Mouse (Mus musculus) limb, embryonic 14.5 days (tissue): ENCODE measurements around the gene Shank3. TPM values are rescaled to one million over a fixed set of nuclear protein-coding genes. Genes with fewer than 3 reads are reported as not detected.

Experiments
- ATAC-seq: fragments of 200-750 bp; cut with Nextera tagmentation; 2 replicates; pipeline ENCODE4 v1.8.0; 2017; ENCODE audit warnings: low read depth, moderate number of reproducible peaks, moderate TSS enrichment; ENCODE audit not compliant: low FRiP score
- DNase-seq: peaks from one replicate; pipeline ENCODE4 v3.0.0-alpha.2; 2015; ENCODE audit warnings: low spot score
- H3K27ac ChIP-seq: fragments of 300-500 bp; sonication (generic); replicated peaks from 2 replicates; pipeline ENCODE4 v1.5.1; 2014; ENCODE audit warnings: low read depth, mild to moderate bottlenecking, low read length, moderate library complexity, mixed read lengths
- H3K27me3 ChIP-seq: fragments of 300-500 bp; sonication (generic); 2 replicates; pipeline ENCODE4 v1.6.1; 2014; ENCODE audit warnings: low read length, mixed read lengths; ENCODE audit not compliant: control insufficient read depth, insufficient read depth
- H3K36me3 ChIP-seq: fragments of 300-500 bp; sonication (generic); 2 replicates; pipeline ENCODE4 v1.6.1; 2014; ENCODE audit warnings: mild to moderate bottlenecking, low read length, moderate library complexity, mixed read lengths; ENCODE audit not compliant: control insufficient read depth, insufficient read depth
- H3K4me1 ChIP-seq: fragments of 300-500 bp; sonication (generic); 2 replicates; pipeline ENCODE4 v1.6.1; 2014; ENCODE audit warnings: antibody characterized with exemption, low read length, mixed read lengths; ENCODE audit not compliant: control insufficient read depth, insufficient read depth
- H3K4me2 ChIP-seq: fragments of 300-500 bp; sonication (generic); replicated peaks from 2 replicates; pipeline ENCODE4 v1.6.1; 2014; ENCODE audit warnings: low read depth, mild to moderate bottlenecking, low read length, moderate library complexity; ENCODE audit not compliant: severe bottlenecking
- H3K4me3 ChIP-seq: fragments of 300-500 bp; sonication (generic); replicated peaks from 2 replicates; pipeline ENCODE4 v1.5.1; 2014; ENCODE audit warnings: low read length
- H3K9ac ChIP-seq: fragments of 300-500 bp; sonication (generic); 2 replicates; pipeline ENCODE4 v1.6.1; 2014; ENCODE audit warnings: mild to moderate bottlenecking, low read depth, low read length, moderate library complexity; ENCODE audit not compliant: severe bottlenecking
- H3K9me3 ChIP-seq: fragments of 300-500 bp; sonication (generic); 2 replicates; pipeline ENCODE4 v1.6.1; 2016; ENCODE audit warnings: low read length; ENCODE audit not compliant: control insufficient read depth
- POLR2A ChIP-seq: fragments of 200-500 bp; IDR thresholded peaks from 2 replicates; pipeline ENCODE4 v1.8.0; 2012; ENCODE audit warnings: inconsistent platforms, mild to moderate bottlenecking, moderate library complexity, borderline replicate concordance; ENCODE audit not compliant: insufficient read depth, insufficient read length; ENCODE audit errors: extremely low read depth
- WGBS: fragments of 180-500 bp; shearing (Covaris S2); extraction: QIAGEN DNeasy Blood & Tissue Kit; methylation state at CpG from one replicate; pipeline ENCODE4 v1.1.7; 2014; 5-methylcytosine and 5-hydroxymethylcytosine counted together
- polyA plus RNA-seq, 2 experiments: library from polyadenylated mRNA; depleted of rRNA in 1 of 2; stranded (reverse) in 1 of 2; unstranded in 1 of 2; fragments of >200 nt; fragmentation: Nextera tagmentation in 1 of 2; extraction: Ambion mirVana in 1 of 2; gene quantifications; 2 replicates each; pipeline versions ENCODE4 v1.2.1 to v1.2.3; 2012 to 2014

Gene Shank3
- polyA plus RNA-seq (2012; rRNA removed) (18.4 and 25.1 TPM in 2 replicates), polyA plus RNA-seq (2014; fragmentation: Nextera tagmentation; extraction: Ambion mirVana) (2.4 and 2.7 TPM in 2 replicates)

DNA sequence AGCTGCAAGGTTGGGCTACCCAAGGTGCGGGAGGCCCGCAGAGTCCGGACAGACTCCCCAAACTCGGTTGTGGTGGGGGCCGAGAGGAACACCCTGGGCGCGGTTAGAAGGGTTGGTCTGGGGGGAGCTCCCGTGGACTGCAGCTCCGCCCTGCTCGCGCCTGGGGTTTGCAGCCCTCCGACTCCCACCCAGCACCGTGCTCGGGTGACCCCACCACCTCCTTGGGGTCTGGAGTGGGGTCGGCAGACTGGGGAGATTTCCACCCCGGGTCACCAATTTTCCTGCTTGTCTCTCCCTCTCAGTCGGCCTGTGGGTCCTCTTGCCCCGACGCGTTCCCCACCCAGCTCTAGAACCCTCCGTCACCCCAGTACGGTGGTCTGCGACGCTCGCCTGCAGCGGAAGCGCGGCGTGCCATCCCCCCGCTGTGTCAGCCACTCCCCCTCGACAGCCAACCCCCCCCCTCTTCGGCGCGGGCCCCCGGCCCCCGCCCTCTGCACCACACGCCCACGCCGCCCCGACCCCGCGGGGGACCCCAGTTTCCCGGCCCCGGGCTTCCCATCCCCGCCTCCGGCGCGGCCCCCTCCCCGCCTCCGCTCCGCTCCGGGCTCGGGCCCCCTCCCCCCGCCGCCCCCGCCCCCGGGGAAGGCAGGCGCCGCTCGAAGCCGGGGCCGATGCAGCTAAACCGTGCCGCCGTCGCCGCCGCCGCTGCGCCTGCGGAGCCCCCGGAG is at the start of gene Shank3:
Shank3 (plus strand) TSS at position 663 of the 728 bp plus-strand sequence.
- Histone ChIP-seq H3K36me3 (peaks cover 8% of the 10 kb centered on the region; the same call in 1 of the 2 replicates), H3K9me3 (no peaks in the 10 kb centered on the region), H3K27me3 (peaks cover 5% of the 10 kb centered on the region; the same call in 1 of the 2 replicates), H3K27ac (peak within 1 kb of the TSS; percentile 74), H3K9ac (peak within 1 kb of the TSS; percentile 86), H3K4me2 (peak within 1 kb of the TSS; percentile 93), H3K4me1 (no peaks in the 10 kb centered on the region), H3K4me3 (peak within 1 kb of the TSS; percentile 83)
- ATAC-seq (peak; percentile 41), DNase-seq (peak; percentile 24)
- no peak for TF ChIP-seq POLR2A
- under 1% methylated on average over 18 of the region's 72 CpGs for WGBS

DNA sequence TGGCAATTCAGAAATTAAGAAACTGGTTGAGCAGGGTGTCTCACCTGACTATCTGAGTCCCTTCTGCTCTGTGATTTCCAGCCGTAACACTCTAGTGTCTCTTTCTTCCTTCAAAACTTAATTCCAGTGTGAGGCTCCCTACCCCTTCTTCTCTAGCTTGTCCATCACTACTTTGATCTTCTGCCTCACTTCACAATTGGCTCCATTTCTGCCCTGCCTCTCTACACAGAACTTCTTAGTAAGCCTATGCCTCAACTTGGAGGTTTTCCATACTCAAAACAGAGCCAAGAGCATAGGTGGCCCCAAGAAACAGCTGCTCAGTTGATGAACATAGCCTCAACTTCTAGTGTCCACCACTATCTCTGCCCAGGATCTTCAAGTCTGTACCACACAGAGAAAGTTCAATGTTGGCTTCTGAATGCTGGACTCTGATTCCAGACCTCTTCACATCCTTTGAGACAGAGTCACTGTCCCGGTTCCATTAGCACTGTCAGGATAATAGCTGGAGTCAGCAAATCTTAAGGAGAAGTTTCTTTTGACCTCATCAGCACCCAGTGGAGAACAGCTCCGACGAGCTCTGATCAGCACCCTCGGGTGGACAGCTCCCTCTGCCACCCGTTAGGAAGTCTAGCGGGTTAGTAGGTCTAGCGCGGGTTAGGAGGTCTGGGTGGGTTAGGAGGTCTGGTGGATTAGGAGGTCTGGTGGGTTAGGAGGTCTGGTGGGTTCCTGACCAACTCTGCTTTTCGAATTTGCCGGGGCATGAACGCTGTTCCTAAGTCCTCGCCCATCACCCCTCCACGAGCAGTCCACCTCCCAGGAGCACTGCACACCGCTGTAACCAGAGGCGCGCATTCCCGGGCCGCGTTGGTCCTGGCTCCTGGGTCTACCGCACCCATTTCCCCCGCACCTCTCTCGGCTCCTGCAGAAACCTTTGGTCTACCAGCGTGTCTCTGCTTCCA is 46.2 kb upstream of the Shank3 start:
- ATAC-seq (no peak; the same call in 1 of the 2 replicates), DNase-seq (peak; percentile 82)
- 5% methylated on average over 23 of the region's 24 CpGs for WGBS
- TF ChIP-seq POLR2A: no peak
- Histone ChIP-seq H3K4me3 (peak overlapping the region; percentile 47), H3K9ac (no peak overlapping the region), H3K4me1 (peaks cover 4% of the 10 kb centered on the region; the same call in 1 of the 2 replicates), H3K4me2 (peak overlapping the region; percentile 79), H3K27ac (no peak overlapping the region), H3K36me3 (no peaks in the 10 kb centered on the region), H3K9me3 (no peaks in the 10 kb centered on the region), H3K27me3 (peaks cover 12% of the 10 kb centered on the region)

DNA sequence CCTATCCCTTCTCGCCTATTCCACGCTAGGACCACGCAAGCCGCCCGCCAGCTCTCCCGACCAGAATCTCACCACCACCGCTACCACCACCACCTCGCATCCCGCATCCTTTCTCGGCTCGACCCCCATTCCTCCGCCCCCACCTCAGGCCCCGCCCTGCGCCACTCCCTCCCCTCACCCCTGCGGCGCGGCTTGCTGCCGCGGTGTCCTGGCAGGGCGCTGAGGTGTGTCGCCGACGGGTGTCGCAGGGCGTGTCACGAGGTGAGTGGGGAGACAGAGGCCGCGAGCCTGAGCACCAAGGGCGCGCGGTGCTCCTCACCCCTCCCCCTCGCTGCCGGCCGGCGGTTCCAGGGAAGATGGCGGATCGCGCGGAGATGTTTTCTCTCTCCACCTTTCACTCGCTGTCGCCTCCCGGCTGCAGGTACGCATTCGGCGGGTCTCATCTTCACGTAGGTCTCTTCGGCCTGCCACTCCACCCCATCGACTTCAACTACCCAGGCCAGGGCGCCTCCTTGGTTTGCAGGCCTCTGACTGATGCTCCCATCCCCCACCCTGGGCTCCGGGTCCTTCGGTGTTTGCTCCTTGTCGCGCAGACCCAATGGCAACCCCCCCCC is 45.5 kb upstream of the Shank3 start, which contains the start of gene Mapk8ip2:
Mapk8ip2 (plus strand) TSS at position 49 of the 614 bp plus-strand sequence.
- no peak for TF ChIP-seq POLR2A
- Histone ChIP-seq H3K4me1 (peaks cover 4% of the 10 kb centered on the region; the same call in 1 of the 2 replicates), H3K4me3 (peak within 1 kb of the TSS; percentile 47), H3K27ac (no peak within 1 kb of the TSS), H3K36me3 (no peaks in the 10 kb centered on the region), H3K9ac (no peak within 1 kb of the TSS), H3K4me2 (peak within 1 kb of the TSS; percentile 79), H3K27me3 (peaks cover 12% of the 10 kb centered on the region), H3K9me3 (no peaks in the 10 kb centered on the region)
- ATAC-seq (no peak; the same call in 1 of the 2 replicates), DNase-seq (no peak)
- WGBS: 0% methylated on average over 33 of the region's 53 CpGs

DNA sequence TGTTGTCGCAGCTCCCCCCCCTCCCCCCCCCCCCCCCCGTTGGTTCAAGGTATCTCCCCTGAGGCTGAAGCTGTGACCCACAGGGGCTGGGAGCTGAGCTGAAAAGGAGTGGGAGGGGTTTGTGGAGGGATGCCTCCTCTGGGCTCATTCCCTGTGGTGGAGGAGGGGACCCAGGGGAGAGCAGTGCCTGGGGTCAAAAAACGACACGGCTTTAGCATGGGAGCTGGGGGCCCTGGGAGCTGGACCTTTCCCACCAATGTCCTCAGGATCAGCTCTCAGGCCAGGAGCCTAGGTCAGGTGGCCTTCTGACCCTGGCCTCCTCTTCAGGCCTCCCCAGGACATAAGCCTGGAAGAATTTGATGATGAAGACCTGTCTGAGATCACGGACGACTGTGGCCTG is 44.6 kb upstream of the Shank3 start:
- no peaks in the 10 kb centered on the region for H3K9me3 ChIP-seq
- H3K4me3 ChIP-seq: peak overlapping the region; percentile 47; the same call in 1 of the 2 replicates

More for the DNA sequence above, 44.6 kb upstream of the Shank3 start:
- no peak for ATAC-seq
- Histone ChIP-seq H3K27me3 (peaks cover 12% of the 10 kb centered on the region), H3K27ac (no peak overlapping the region), H3K4me1 (peaks cover 4% of the 10 kb centered on the region; the same call in 1 of the 2 replicates), H3K9ac (no peak overlapping the region), H3K4me2 (no peak overlapping the region), H3K36me3 (no peaks in the 10 kb centered on the region)
- DNase-seq: no peak
- no peak for TF ChIP-seq POLR2A
- WGBS: 25% methylated on average over 5 of the region's 6 CpGs
